Mouse (Mus musculus) liver, embryonic 16.5 days (tissue): ENCODE results near the gene Cfap221. TPM values are rescaled to one million over a fixed set of nuclear protein-coding genes. Genes with fewer than 3 reads are reported as not detected.

Experiments used
- ATAC-seq: fragments of 200-750 bp; cut with Nextera tagmentation; 2 replicates; pipeline ENCODE4 v1.8.0; 2017; ENCODE audit warnings: low read depth, mild to moderate bottlenecking, moderate number of reproducible peaks, moderate library complexity
- H3K27ac ChIP-seq: fragments of 300-500 bp; sonication (generic); 2 replicates; pipeline ENCODE4 v1.5.1; 2014; ENCODE audit warnings: mild to moderate bottlenecking, low read length
- H3K27me3 ChIP-seq: fragments of 300-500 bp; sonication (generic); 2 replicates; pipeline ENCODE4 v1.6.1; 2014; ENCODE audit warnings: low read depth, low read length, mixed read lengths; ENCODE audit not compliant: control insufficient read depth, insufficient read depth
- H3K36me3 ChIP-seq: fragments of 300-500 bp; sonication (generic); 2 replicates; pipeline ENCODE4 v1.6.1; 2014; ENCODE audit warnings: mild to moderate bottlenecking; ENCODE audit not compliant: control insufficient read depth, insufficient read depth
- H3K4me1 ChIP-seq: fragments of 300-500 bp; sonication (generic); 2 replicates; pipeline ENCODE4 v1.6.1; 2014; ENCODE audit warnings: low read depth, low read length, mixed read lengths; ENCODE audit not compliant: control insufficient read depth
- H3K4me2 ChIP-seq: fragments of 300-500 bp; sonication (generic); 2 replicates; pipeline ENCODE4 v1.6.1; 2014; ENCODE audit warnings: low read depth, low read length, mixed read lengths
- H3K4me3 ChIP-seq: fragments of 300-500 bp; sonication (generic); 2 replicates; pipeline ENCODE4 v1.5.1; 2014; ENCODE audit warnings: low read depth, mild to moderate bottlenecking, low read length
- H3K9ac ChIP-seq: fragments of 300-500 bp; sonication (generic); 2 replicates; pipeline ENCODE4 v1.6.1; 2014; ENCODE audit warnings: low read depth, low read length
- H3K9me3 ChIP-seq: fragments of 300-500 bp; sonication (generic); replicated peaks from 2 replicates; pipeline ENCODE4 v1.6.1; 2016; ENCODE audit warnings: low read length; ENCODE audit not compliant: control insufficient read depth
- WGBS: fragments of 180-500 bp; shearing (Covaris S2); extraction: QIAGEN DNeasy Blood & Tissue Kit; methylation state at CpG from one replicate; pipeline ENCODE4 v1.1.7; 2014; ENCODE audit not compliant: insufficient replicate concordance; 5-methylcytosine and 5-hydroxymethylcytosine counted together
- polyA plus RNA-seq: library from polyadenylated mRNA; unstranded; fragments of >200 nt; fragmentation: Nextera tagmentation; extraction: Ambion mirVana; gene quantifications from 2 replicates; pipeline ENCODE4 v1.2.1, GENCODE M21; 2015

Cfap221 gene
- 0.06 TPM in 1 of 2 replicates, not detected in the other for polyA plus RNA-seq

DNA sequence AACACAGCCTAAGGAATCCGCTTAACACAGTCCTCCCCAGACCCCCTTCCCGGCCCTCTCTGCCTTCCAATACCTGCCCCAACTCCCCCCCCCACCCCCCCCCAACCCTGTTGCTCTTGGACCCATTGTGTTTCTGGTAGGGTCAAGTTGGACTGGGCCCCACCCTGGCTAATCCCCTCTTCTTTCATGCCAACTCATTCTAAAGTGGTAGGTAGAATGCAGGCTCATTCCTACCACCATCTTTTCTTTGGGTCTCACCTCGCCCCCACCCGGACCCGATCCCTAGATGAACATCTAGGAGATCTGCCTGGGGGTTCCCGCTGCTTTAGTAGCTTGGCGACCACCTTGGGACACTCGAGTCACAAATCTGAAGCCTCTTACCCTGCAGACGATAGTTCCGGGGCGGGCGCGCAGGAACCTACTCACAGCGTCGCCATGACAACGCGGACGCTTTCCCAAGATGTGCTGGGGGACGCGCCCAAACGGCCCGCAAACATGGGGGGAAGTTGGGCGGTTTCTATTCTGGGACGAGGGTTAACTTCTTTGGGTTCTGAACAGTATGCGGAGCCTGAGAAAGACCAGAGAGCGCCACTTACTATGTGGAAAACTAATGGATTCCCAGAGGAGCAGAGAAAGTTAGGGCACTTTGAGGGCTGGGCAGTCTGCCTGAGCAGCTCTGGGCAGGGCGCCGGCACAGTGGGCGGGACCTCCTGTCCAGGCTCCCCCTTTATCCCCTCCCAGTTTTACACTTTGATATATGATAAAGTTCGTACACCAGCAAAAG, at the start of gene Cfap221:
TSS of gene Cfap221 (minus strand) at position 437 of the 784 bp plus-strand sequence.
- Histone ChIP-seq H3K9ac (no peak within 1 kb of the TSS), H3K27ac (no peak within 1 kb of the TSS), H3K9me3 (no peaks in the 10 kb centered on the region), H3K4me1 (no peaks in the 10 kb centered on the region), H3K4me3 (peak within 1 kb of the TSS; percentile 53), H3K4me2 (peak within 1 kb of the TSS; percentile 66), H3K27me3 (no peaks in the 10 kb centered on the region), H3K36me3 (no peaks in the 10 kb centered on the region)
- WGBS: 4% methylated on average over 30 of the region's 30 CpGs
- ATAC-seq: peak; percentile 82

DNA sequence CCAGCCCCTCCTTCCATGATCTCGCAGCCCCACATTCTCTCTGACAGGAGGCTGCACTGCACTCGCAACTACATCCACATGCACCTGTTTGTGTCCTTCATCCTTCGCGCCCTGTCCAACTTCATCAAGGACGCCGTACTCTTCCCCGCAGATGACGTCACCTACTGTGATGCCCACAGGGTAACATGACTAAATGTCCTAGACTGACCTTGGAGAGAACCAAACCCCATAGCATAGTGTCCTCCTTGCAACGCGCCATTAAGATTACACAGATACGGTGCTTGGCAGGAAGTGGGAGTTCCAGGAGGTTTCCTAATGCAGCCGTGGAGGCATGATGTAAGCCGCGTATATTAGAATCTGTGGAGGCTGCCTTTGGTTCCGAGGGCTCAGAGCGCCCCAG, 47.5 kb upstream of the Cfap221 start:
- no peaks in the 10 kb centered on the region for H3K36me3 ChIP-seq
- H3K4me3 ChIP-seq: no peak overlapping the region
- H3K9me3 ChIP-seq: no peaks in the 10 kb centered on the region
- no peak overlapping the region for H3K4me2 ChIP-seq
- H3K27ac ChIP-seq: no peak overlapping the region
- ATAC-seq: no peak
- H3K27me3 ChIP-seq: no peaks in the 10 kb centered on the region
- H3K4me1 ChIP-seq: no peaks in the 10 kb centered on the region
- no peak overlapping the region for H3K9ac ChIP-seq
- WGBS: 56% methylated on average over 16 of the region's 16 CpGs

DNA sequence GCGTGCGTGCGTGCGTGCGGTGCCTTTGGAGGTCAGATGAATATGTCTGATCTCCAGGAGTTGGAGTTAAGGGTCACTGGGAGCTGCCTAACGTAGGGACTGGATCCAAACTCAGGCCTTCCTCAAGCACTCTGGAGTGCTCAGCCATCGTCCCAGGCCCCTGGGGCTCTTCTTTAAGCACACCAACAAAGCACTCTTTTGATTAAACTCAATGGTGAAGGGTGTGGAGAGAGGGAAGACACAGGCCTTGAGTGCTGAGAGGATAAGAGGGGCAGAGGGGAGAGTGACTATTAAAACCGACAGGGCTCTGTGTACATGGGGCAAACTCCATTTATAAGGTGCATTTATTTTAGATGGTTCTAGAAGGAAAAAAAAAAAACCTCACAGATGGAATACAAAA, 45.4 kb upstream of the Cfap221 start:
- 71% methylated on average over 8 of the region's 8 CpGs for WGBS
- no peaks in the 10 kb centered on the region for H3K9me3 ChIP-seq

DNA sequence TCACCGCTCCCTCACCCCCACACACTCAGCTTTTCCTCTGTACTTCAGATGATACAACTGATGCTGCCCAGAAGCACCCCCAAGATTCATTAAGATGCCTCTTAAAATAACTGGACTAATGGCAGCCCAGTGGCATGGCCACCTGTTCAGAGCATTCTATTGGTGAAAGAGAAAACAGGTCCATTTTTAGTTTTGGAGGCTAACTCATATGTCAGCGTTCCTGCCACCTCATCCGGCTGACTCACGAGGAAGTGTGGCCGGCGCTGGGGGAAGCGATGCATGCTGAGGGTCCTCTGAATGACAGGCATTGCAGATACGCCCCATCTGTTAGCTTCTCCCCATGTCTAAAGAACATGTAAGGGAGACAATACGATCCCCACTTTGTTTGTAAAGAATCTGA, 41.6 kb upstream of the Cfap221 start:
- H3K4me3 ChIP-seq: no peak overlapping the region
- ATAC-seq: no peak
- H3K36me3 ChIP-seq: no peaks in the 10 kb centered on the region
- 41% methylated on average over 9 of the region's 9 CpGs for WGBS
- no peak overlapping the region for H3K4me2 ChIP-seq
- H3K27ac ChIP-seq: no peak overlapping the region
- H3K27me3 ChIP-seq: no peaks in the 10 kb centered on the region
- H3K9me3 ChIP-seq: no peaks in the 10 kb centered on the region
- H3K4me1 ChIP-seq: peaks cover 1% of the 10 kb centered on the region; the same call in 1 of the 2 replicates
- H3K9ac ChIP-seq: no peak overlapping the region

More for the DNA sequence above, 45.4 kb upstream of the Cfap221 start:
- Histone ChIP-seq H3K4me1 (no peaks in the 10 kb centered on the region; the same call in 1 of the 2 replicates), H3K36me3 (no peaks in the 10 kb centered on the region), H3K27me3 (no peaks in the 10 kb centered on the region), H3K27ac (no peak overlapping the region), H3K9ac (no peak overlapping the region), H3K4me3 (no peak overlapping the region), H3K4me2 (no peak overlapping the region)
- no peak for ATAC-seq

DNA sequence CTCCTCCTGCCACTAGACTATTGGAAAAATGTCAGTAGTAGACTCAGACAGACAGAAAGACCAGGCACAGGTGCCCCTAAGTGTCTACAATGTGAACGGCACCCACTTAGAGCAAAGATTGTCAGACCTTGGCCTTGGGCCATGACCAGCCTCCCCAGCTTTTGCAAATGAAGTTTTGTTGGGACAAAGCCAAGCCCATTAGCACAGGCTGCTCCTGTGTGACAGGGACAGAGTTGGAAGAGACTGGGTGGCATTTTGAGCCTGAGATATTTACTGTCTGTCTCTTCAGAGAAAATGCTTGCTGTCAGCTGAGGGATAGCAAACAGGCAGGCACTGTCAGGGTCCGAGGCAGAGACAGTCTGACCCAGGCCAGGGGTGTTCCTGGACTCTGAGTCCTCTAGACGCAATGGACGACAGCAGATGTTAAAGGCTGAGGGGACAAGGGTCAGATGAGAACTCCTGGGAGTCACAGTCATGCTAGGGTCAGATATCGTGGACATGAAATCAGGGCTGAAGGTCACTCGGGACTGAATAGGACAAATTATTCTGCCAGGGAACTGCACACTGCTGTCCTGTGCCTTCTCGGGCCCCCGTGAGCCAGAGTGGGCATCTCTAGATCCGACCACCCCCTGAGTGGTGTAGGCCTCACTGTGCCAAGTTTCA, 40.1 kb upstream of the Cfap221 start:
- Histone ChIP-seq H3K4me3 (no peak overlapping the region), H3K4me2 (no peak overlapping the region), H3K27ac (no peak overlapping the region), H3K27me3 (no peaks in the 10 kb centered on the region), H3K4me1 (peaks cover 6% of the 10 kb centered on the region; the same call in 1 of the 2 replicates), H3K9ac (no peak overlapping the region), H3K36me3 (no peaks in the 10 kb centered on the region), H3K9me3 (no peaks in the 10 kb centered on the region)
- 48% methylated on average over 9 of the region's 9 CpGs for WGBS
- peak; percentile 53 for ATAC-seq

DNA sequence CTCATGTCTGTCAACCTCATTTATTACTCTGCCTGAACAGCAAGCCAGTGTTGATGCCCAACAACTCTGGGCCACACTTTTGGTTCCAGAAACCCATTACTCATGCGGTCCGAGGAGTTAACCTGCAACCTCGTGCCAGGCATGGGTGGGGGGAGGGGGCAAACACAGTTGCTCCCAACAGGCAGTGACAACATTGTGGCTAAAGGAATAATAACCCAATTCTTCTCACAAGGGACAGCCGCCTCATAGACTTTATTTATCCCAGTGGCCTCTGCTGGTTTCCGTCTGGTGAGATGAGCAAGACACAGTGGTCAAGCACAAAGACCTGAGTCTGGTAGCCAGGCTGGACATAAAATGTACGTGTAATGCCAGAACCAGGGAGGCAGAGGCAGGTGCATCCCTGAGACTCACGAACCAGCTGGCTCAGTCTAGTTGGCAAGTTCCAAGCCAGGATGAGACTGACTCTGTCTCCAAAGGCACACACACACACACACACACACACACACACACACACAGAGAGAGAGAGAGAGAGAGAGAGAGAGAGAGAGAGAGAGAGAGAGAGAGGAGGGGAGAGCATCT, 38.5 kb upstream of the Cfap221 start:
- H3K9ac ChIP-seq: no peak overlapping the region
- no peak overlapping the region for H3K4me2 ChIP-seq
- no peak overlapping the region for H3K4me3 ChIP-seq
- no peaks in the 10 kb centered on the region for H3K9me3 ChIP-seq
- H3K27ac ChIP-seq: no peak overlapping the region
- H3K36me3 ChIP-seq: no peaks in the 10 kb centered on the region
- 54% methylated on average over 7 of the region's 7 CpGs for WGBS
- H3K4me1 ChIP-seq: peaks cover 6% of the 10 kb centered on the region; the same call in 1 of the 2 replicates
- ATAC-seq: no peak
- no peaks in the 10 kb centered on the region for H3K27me3 ChIP-seq

DNA sequence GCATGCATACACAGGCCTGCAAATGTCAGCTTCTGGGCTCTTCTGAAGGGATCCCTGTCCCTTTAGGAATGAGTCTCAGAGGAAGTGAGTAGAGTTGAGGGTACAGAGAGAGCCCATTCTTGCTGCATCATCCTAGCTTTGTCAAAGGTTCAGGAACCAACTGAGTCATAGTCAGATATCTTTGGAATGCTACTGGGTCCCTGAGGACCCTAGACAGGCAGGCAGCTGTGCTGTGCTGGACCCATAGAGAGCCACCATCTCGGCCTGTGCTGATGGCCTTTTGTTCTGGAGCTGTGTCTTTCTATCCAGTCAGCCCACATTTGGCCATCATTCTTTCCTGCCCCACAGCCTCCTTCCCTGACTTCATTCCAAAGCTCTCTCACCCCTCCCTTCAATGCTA, 37.8 kb upstream of the Cfap221 start:
- 52% methylated on average over 1 of the region's 1 CpGs for WGBS
- Histone ChIP-seq H3K4me3 (no peak overlapping the region), H3K4me2 (no peak overlapping the region), H3K36me3 (no peaks in the 10 kb centered on the region), H3K27ac (no peak overlapping the region), H3K4me1 (peaks cover 6% of the 10 kb centered on the region; the same call in 1 of the 2 replicates), H3K9me3 (no peaks in the 10 kb centered on the region), H3K9ac (no peak overlapping the region), H3K27me3 (no peaks in the 10 kb centered on the region)
- no peak for ATAC-seq

DNA sequence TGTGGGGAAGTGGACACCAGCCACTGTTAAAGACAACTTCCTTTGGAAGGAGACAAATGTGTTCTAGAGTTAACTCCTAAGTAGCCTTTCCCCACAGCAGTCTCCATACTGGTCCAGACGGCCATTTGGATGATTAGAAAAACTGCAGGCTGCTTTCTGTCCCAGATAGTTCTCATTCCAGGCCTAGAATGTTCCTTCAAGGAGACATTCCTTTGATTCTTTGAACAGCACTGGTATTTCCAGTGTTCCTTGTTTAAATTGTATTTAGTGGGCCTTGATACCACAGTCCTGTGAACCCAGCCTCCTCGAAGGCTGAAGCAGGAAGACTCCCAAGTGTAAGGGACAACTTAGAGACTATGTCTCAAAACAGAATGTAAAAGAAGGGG, 36.4 kb upstream of the Cfap221 start:
- no peak overlapping the region for H3K27ac ChIP-seq
- no peaks in the 10 kb centered on the region for H3K9me3 ChIP-seq
- no peak overlapping the region for H3K4me3 ChIP-seq
- peaks cover 6% of the 10 kb centered on the region; the same call in 1 of the 2 replicates for H3K4me1 ChIP-seq
- no peak overlapping the region for H3K4me2 ChIP-seq
- 57% methylated on average over 2 of the region's 2 CpGs for WGBS
- H3K27me3 ChIP-seq: no peaks in the 10 kb centered on the region
- no peak overlapping the region for H3K9ac ChIP-seq
- ATAC-seq: no peak
- H3K36me3 ChIP-seq: no peaks in the 10 kb centered on the region
